Mouse (Mus musculus): Measurements from ENCODE around the gene Sos2. TPM values are rescaled to one million over a fixed set of nuclear protein-coding genes. Genes with fewer than 3 reads are reported as not detected.
"Not testable (repeated sequence)": the region's sequence is repeated elsewhere in the genome, so short reads cannot be mapped to it uniquely, and the experiment has no call there.

Gene Sos2
- polyA plus RNA-seq, 1 experiment from 2014 or later, result 10.3 TPM

DNA sequence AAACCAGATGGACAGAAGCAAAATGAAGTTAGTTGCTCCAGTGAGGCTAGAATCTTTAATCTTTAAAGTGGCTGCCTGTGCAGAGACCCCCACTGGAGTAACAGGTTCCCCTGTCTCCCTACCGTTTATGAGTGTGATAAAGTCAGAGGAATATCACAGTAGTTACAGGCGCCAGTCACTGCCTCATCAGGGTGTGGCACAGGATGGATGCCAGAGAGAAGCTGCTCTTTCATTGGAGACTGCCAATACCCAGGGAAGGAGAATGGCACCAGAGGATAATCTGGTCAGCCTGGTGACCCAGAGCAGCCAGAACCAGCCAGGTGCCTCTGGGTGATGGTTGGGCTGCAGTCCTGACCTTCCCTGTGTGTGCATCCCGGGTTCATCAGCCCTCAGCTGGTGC lies 113.4 kb downstream of the Sos2 start:
- no peak overlapping the region for H3K4me2 ChIP-seq (ENCODE audit: low read length)
- no peak overlapping the region for H3K27ac ChIP-seq (replicated peaks in 1 of 2; ENCODE audit: control insufficient read depth in 1 of 2, insufficient read depth in 1 of 2, low read depth in 2 of 2, low read length in 2 of 2)
- no peak for ATAC-seq (ENCODE audit: insufficient number of reproducible peaks, insufficient read depth, low FRiP score, low read depth)
- H3K4me3 ChIP-seq (ENCODE audit: control insufficient read depth in 1 of 2, insufficient read depth in 1 of 2, low read depth in 1 of 2, low read length in 2 of 2), result no peak overlapping the region
- H3K4me1 ChIP-seq (ENCODE audit: control insufficient read depth in 2 of 2, insufficient read depth in 2 of 2, low read length in 2 of 2), result no peaks in the 10 kb centered on the region; a peak in 1 of 4 replicates
- no peak overlapping the region for H3K9ac ChIP-seq (ENCODE audit: low read length)
- H3K27me3 ChIP-seq (ENCODE audit: control insufficient read depth, insufficient read depth, low read length), result no peaks in the 10 kb centered on the region
- WGBS, result 67% methylated on average over 3 of the region's 3 CpGs
- H3K9me3 ChIP-seq (ENCODE audit: control insufficient read depth, low read length), result no peaks in the 10 kb centered on the region
- H3K36me3 ChIP-seq (ENCODE audit: control insufficient read depth, insufficient read depth, low read length), result no peaks in the 10 kb centered on the region

DNA sequence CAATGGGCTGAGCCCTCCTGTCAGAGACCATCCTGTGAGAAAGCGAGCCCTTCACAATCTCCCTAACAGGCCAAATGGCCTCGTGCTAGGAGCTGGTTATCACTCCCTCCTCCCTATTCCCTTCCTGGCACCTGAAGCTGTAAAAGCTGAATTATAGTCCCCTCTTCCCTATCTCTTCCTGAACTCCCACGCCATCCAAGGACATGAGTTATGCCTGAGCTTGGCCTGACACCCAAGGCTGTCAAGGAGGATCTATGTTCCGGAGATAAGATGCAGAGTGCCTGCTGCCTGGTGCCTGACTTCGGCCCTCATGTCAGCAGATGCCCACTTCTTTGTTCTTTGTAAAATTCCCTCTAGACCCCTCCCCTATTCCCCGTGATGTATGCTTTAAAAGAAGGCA lies 120.6 kb downstream of the Sos2 start:
- H3K36me3 ChIP-seq (ENCODE audit: control insufficient read depth, insufficient read depth, low read length); H3K9me3 ChIP-seq (ENCODE audit: control insufficient read depth, low read length); H3K27ac ChIP-seq (replicated peaks in 1 of 2; ENCODE audit: control insufficient read depth in 1 of 2, insufficient read depth in 1 of 2, low read depth in 2 of 2, low read length in 2 of 2); H3K27me3 ChIP-seq (ENCODE audit: control insufficient read depth, insufficient read depth, low read length); H3K9ac ChIP-seq (ENCODE audit: low read length); H3K4me2 ChIP-seq (ENCODE audit: low read length); ATAC-seq (ENCODE audit: insufficient number of reproducible peaks, insufficient read depth, low FRiP score, low read depth); H3K4me1 ChIP-seq (ENCODE audit: control insufficient read depth in 2 of 2, insufficient read depth in 2 of 2, low read length in 2 of 2); H3K4me3 ChIP-seq (ENCODE audit: control insufficient read depth in 1 of 2, insufficient read depth in 1 of 2, low read depth in 1 of 2, low read length in 2 of 2): not testable (repeated sequence)
- 71% methylated on average over 6 of the region's 6 CpGs for WGBS

DNA sequence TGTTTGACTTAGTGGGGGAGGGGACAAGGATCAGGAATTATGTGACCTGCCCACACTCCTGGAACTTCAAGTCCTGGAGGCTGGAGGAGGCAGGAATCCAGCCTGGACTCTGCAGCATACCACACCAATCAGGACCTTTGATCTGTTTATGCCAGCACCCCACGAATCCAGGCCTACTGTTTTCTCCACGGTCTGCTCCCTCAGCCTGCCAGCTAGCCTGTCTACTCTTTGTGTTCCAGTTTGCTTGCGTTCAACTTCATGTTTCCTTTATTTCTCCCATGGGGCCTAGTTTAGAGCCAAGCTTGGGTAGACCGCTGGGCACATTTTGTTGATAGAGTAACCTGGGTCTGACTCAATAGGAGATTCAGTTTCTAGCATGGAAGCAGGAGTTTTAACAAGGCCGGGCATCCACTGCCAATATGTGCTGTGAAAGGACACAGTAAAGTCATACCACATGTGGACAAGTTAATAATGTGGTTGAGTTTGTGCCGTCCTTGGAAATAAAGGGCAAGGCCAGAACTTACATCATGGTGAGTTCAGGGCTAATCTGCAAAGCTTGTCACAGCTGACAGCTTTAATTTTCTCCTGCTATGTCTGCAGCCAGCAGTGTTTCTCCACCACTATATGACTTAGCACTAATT lies 125.3 kb downstream of the Sos2 start:
- Histone ChIP-seq H3K27ac (replicated peaks in 1 of 2; ENCODE audit: control insufficient read depth in 1 of 2, insufficient read depth in 1 of 2, low read depth in 2 of 2, low read length in 2 of 2) (no peak overlapping the region), H3K9me3 (ENCODE audit: control insufficient read depth, low read length) (0 out of 2 replicates have a peak, but pooled peaks cover 2% of the 10 kb centered on the region), H3K9ac (ENCODE audit: low read length) (no peak overlapping the region), H3K4me1 (ENCODE audit: control insufficient read depth in 2 of 2, insufficient read depth in 2 of 2, low read length in 2 of 2) (peaks cover 0 to 3% of the 10 kb centered on the region in 2 experiments; a peak in 1 of 4 replicates), H3K36me3 (ENCODE audit: control insufficient read depth, insufficient read depth, low read length) (no peaks in the 10 kb centered on the region), H3K27me3 (ENCODE audit: control insufficient read depth, insufficient read depth, low read length) (no peaks in the 10 kb centered on the region), H3K4me2 (ENCODE audit: low read length) (no peak overlapping the region), H3K4me3 (ENCODE audit: control insufficient read depth in 1 of 2, insufficient read depth in 1 of 2, low read depth in 1 of 2, low read length in 2 of 2) (no peak overlapping the region)
- 56% methylated on average over 6 of the region's 6 CpGs for WGBS
- no peak for ATAC-seq (ENCODE audit: insufficient number of reproducible peaks, insufficient read depth, low FRiP score, low read depth)

DNA sequence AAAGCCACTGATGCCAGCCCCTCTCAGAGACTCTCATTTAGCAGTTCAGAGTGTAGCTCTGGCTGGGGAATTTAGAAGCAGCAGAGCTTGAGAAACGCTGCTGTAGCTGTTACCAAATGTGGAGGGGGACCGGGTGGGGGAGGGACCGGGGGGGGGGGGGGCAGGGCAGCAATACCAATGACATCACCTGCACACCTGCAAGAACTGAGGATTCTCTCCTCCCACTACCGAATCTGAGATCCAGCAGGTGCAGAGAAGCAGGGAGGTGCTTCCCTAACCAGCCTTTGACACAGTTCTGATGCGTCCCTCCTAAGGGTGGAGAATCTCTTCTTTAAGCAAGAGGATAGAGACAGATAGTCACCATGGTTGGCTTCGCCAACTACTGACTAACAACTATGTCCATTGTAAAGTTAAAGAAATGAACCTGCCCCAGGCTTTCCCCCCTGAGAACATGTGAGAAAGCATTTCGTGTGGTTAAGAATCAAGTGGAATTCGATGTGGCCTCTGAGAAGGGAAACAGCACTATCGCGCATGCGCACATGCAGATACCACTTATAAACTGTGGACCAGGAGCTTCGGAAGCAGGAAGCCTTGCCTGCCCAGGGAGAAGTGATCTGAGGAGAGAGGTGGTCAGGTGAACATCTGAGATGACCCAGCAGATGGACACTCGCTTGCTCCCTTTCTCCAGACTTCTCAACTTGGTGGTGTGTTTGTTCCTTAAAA lies 136.0 kb downstream of the Sos2 start:
- Histone ChIP-seq H3K27me3 (ENCODE audit: control insufficient read depth, insufficient read depth, low read length) (no peaks in the 10 kb centered on the region), H3K27ac (replicated peaks in 1 of 2; ENCODE audit: control insufficient read depth in 1 of 2, insufficient read depth in 1 of 2, low read depth in 2 of 2, low read length in 2 of 2) (no peak overlapping the region), H3K9ac (ENCODE audit: low read length) (no peak overlapping the region), H3K4me2 (ENCODE audit: low read length) (no peak overlapping the region), H3K9me3 (ENCODE audit: control insufficient read depth, low read length) (no peaks in the 10 kb centered on the region), H3K36me3 (ENCODE audit: control insufficient read depth, insufficient read depth, low read length) (no peaks in the 10 kb centered on the region), H3K4me3 (ENCODE audit: control insufficient read depth in 1 of 2, insufficient read depth in 1 of 2, low read depth in 1 of 2, low read length in 2 of 2) (no peak overlapping the region), H3K4me1 (ENCODE audit: control insufficient read depth in 2 of 2, insufficient read depth in 2 of 2, low read length in 2 of 2) (0 out of 4 replicates have a peak, but pooled peaks cover 0 to 3% of the 10 kb centered on the region in 2 experiments)
- no peak for ATAC-seq (ENCODE audit: insufficient number of reproducible peaks, insufficient read depth, low FRiP score, low read depth)
- 73% methylated on average over 13 of the region's 13 CpGs for WGBS

DNA sequence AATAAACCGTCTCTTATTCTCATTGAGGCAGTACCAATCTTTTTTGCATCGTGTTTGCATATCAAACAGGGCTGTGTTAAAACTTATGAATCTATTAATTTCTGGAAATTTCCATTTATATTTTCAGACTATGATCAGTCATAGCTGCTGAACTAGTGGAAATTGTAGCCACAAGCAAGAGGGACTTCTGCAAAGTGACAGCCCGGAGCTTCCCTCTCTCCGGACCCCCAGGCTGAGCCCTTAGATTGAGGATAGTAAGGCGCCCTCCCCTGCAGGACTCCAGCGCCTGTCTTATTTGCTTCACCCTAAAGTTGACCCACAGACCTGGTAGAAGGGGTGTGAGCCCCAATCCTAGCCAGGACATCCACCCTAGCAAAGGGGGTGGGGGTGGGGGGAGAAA lies 136.7 kb downstream of the Sos2 start:
- no peaks in the 10 kb centered on the region for H3K27me3 ChIP-seq (ENCODE audit: control insufficient read depth, insufficient read depth, low read length)
- H3K27ac ChIP-seq (replicated peaks in 1 of 2; ENCODE audit: control insufficient read depth in 1 of 2, insufficient read depth in 1 of 2, low read depth in 2 of 2, low read length in 2 of 2), result no peak overlapping the region
- H3K9ac ChIP-seq (ENCODE audit: low read length), result no peak overlapping the region
- 83% methylated on average over 6 of the region's 6 CpGs for WGBS
- 0 out of 4 replicates have a peak, but pooled peaks cover 0 to 3% of the 10 kb centered on the region in 2 experiments for H3K4me1 ChIP-seq (ENCODE audit: control insufficient read depth in 2 of 2, insufficient read depth in 2 of 2, low read length in 2 of 2)
- no peaks in the 10 kb centered on the region for H3K36me3 ChIP-seq (ENCODE audit: control insufficient read depth, insufficient read depth, low read length)
- H3K4me3 ChIP-seq (ENCODE audit: control insufficient read depth in 1 of 2, insufficient read depth in 1 of 2, low read depth in 1 of 2, low read length in 2 of 2), result no peak overlapping the region
- H3K4me2 ChIP-seq (ENCODE audit: low read length), result no peak overlapping the region
- no peaks in the 10 kb centered on the region for H3K9me3 ChIP-seq (ENCODE audit: control insufficient read depth, low read length)
- no peak for ATAC-seq (ENCODE audit: insufficient number of reproducible peaks, insufficient read depth, low FRiP score, low read depth)

DNA sequence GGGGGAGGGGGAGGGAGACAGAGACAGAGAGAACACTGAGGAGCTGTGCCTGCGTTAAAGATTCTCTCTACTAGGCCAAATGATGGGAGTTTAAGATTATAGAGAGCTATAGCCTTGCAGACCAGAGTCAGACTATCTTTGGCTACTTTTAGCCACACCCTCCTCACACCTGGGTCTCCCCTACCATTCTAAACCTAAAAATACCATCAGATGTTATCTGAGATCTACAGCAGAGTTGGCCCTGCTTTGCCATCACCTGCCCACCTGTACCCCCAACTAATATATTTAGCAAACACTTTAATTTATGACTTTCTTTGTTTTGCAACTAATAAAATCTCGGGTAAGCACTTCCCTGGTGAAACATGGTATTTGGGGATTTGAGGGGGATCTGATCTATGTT lies 137.1 kb downstream of the Sos2 start:
- WGBS, result 44% methylated on average over 2 of the region's 2 CpGs
- H3K27me3 ChIP-seq (ENCODE audit: control insufficient read depth, insufficient read depth, low read length), result no peaks in the 10 kb centered on the region

DNA sequence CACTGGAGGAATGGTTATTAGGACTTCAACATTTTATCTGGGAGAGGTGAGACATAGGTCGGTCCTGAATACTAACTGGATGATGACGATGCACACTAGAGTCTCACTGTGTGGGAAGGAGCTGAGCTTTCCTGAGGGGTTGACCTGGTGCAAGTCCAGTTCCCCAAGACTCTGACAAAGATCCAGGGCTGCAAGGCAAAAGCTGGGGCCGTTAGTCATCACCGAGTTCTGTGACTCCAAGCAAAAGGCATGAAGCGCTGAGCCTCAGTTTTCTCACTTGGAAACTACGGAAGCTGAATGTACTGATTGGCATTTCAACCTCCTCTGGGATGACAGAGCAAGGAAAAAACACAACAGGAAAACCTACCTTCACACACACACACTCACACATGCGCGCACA lies 139.3 kb downstream of the Sos2 start:
- Histone ChIP-seq H3K27ac (replicated peaks in 1 of 2; ENCODE audit: control insufficient read depth in 1 of 2, insufficient read depth in 1 of 2, low read depth in 2 of 2, low read length in 2 of 2) (no peak overlapping the region), H3K4me1 (ENCODE audit: control insufficient read depth in 2 of 2, insufficient read depth in 2 of 2, low read length in 2 of 2) (peaks cover 17 to 18% of the 10 kb centered on the region in 2 experiments), H3K27me3 (ENCODE audit: control insufficient read depth, insufficient read depth, low read length) (no peaks in the 10 kb centered on the region), H3K4me2 (ENCODE audit: low read length) (no peak overlapping the region), H3K9me3 (ENCODE audit: control insufficient read depth, low read length) (no peaks in the 10 kb centered on the region), H3K9ac (ENCODE audit: low read length) (no peak overlapping the region), H3K36me3 (ENCODE audit: control insufficient read depth, insufficient read depth, low read length) (no peaks in the 10 kb centered on the region), H3K4me3 (ENCODE audit: control insufficient read depth in 1 of 2, insufficient read depth in 1 of 2, low read depth in 1 of 2, low read length in 2 of 2) (no peak overlapping the region)
- ATAC-seq (ENCODE audit: insufficient number of reproducible peaks, insufficient read depth, low FRiP score, low read depth), result no peak
- 84% methylated on average over 8 of the region's 8 CpGs for WGBS

More for the DNA sequence above, 137.1 kb downstream of the Sos2 start:
- no peak overlapping the region for H3K27ac ChIP-seq (replicated peaks in 1 of 2; ENCODE audit: control insufficient read depth in 1 of 2, insufficient read depth in 1 of 2, low read depth in 2 of 2, low read length in 2 of 2)
- no peak overlapping the region for H3K9ac ChIP-seq (ENCODE audit: low read length)
- H3K9me3 ChIP-seq (ENCODE audit: control insufficient read depth, low read length), result no peaks in the 10 kb centered on the region
- no peak for ATAC-seq (ENCODE audit: insufficient number of reproducible peaks, insufficient read depth, low FRiP score, low read depth)
- no peak overlapping the region for H3K4me3 ChIP-seq (ENCODE audit: control insufficient read depth in 1 of 2, insufficient read depth in 1 of 2, low read depth in 1 of 2, low read length in 2 of 2)
- H3K4me1 ChIP-seq (ENCODE audit: control insufficient read depth in 2 of 2, insufficient read depth in 2 of 2, low read length in 2 of 2), result 0 out of 4 replicates have a peak, but pooled peaks cover 0 to 3% of the 10 kb centered on the region in 2 experiments
- no peaks in the 10 kb centered on the region for H3K36me3 ChIP-seq (ENCODE audit: control insufficient read depth, insufficient read depth, low read length)
- H3K4me2 ChIP-seq (ENCODE audit: low read length), result no peak overlapping the region

Measured in heart, embryonic 14.5 days (tissue).